Mouse (Mus musculus): ENCODE measurements around the gene Iqsec1. TPM values are rescaled to one million over a fixed set of nuclear protein-coding genes. Genes with fewer than 3 reads are reported as not detected.

The Iqsec1 gene
- total RNA-seq, 2 experiments from 2014 or later, result 107 to 124 TPM

- DNase-seq (ENCODE audit: low spot score), result no peak
Measured at GRCm38 (mm10) chr6:90889356-90890285, 98.9 kb downstream of the Iqsec1 start.

- no peak for DNase-seq (ENCODE audit: low spot score)
Measured at GRCm38 (mm10) chr6:90887024-90887775, 101.3 kb downstream of the Iqsec1 start.

GRCm38 (mm10) chr6:90885626-90886025, 102.9 kb downstream of the Iqsec1 start:
- DNase-seq (ENCODE audit: low spot score), result no peak

- no peak for DNase-seq (ENCODE audit: low spot score)
Measured at GRCm38 (mm10) chr6:90884631-90885030, 103.9 kb downstream of the Iqsec1 start.

GRCm38 (mm10) chr6:90880975-90881374, 107.5 kb downstream of the Iqsec1 start:
- DNase-seq (ENCODE audit: low spot score), result no peak

GRCm38 (mm10) chr6:90880404-90880803, 108.1 kb downstream of the Iqsec1 start:
- no peak for DNase-seq (ENCODE audit: low spot score)

GRCm38 (mm10) chr6:90871581-90871980, 116.9 kb downstream of the Iqsec1 start:
- DNase-seq (ENCODE audit: low spot score), result no peak

- DNase-seq (ENCODE audit: low spot score), result no peak
Measured at GRCm38 (mm10) chr6:90868033-90868432, 120.5 kb downstream of the Iqsec1 start.

- no peak for DNase-seq (ENCODE audit: low spot score)
Measured at GRCm38 (mm10) chr6:90861370-90861769, 127.1 kb downstream of the Iqsec1 start.

- no peak for DNase-seq (ENCODE audit: low spot score)
Measured at GRCm38 (mm10) chr6:90857844-90858243, 130.6 kb downstream of the Iqsec1 start.

- no peak for DNase-seq (ENCODE audit: low spot score)
Measured at GRCm38 (mm10) chr6:90852360-90852759, 136.1 kb downstream of the Iqsec1 start.

- DNase-seq (ENCODE audit: low spot score), result no peak
Measured at GRCm38 (mm10) chr6:90848068-90848467, 140.4 kb downstream of the Iqsec1 start.

GRCm38 (mm10) chr6:90847523-90847922, 141.0 kb downstream of the Iqsec1 start:
- DNase-seq (ENCODE audit: low spot score), result no peak

- no peak for DNase-seq (ENCODE audit: low spot score)
Measured at GRCm38 (mm10) chr6:90839972-90840371, 148.5 kb downstream of the Iqsec1 start.

GRCm38 (mm10) chr6:90836749-90837148, 151.7 kb downstream of the Iqsec1 start:
- no peak for DNase-seq (ENCODE audit: low spot score)

- no peak for DNase-seq (ENCODE audit: low spot score)
Measured at GRCm38 (mm10) chr6:90829536-90829935, 158.9 kb downstream of the Iqsec1 start.

- no peak for DNase-seq (ENCODE audit: low spot score)
Measured at GRCm38 (mm10) chr6:90825063-90825462, 163.4 kb downstream of the Iqsec1 start.

- DNase-seq (ENCODE audit: low spot score), result no peak
Measured at GRCm38 (mm10) chr6:90823322-90823721, 165.2 kb downstream of the Iqsec1 start.

GRCm38 (mm10) chr6:90821916-90822602, 166.4 kb downstream of the Iqsec1 start:
- DNase-seq (ENCODE audit: low spot score), result no peak

- DNase-seq (ENCODE audit: low spot score), result no peak
Measured at GRCm38 (mm10) chr6:90819880-90820279, 168.6 kb downstream of the Iqsec1 start.

- DNase-seq (ENCODE audit: low spot score), result peak; percentile 66
Measured at GRCm38 (mm10) chr6:90818956-90819355, 169.5 kb downstream of the Iqsec1 start.

GRCm38 (mm10) chr6:90816551-90816950, 171.9 kb downstream of the Iqsec1 start:
- no peak for DNase-seq (ENCODE audit: low spot score)
